Mouse (Mus musculus): ENCODE results near the gene Olfr713. TPM values are rescaled to one million over a fixed set of nuclear protein-coding genes. Genes with fewer than 3 reads are reported as not detected.

The Olfr713 gene
- polyA plus RNA-seq, 1 experiment from 2014 or later: not detected

Other genes starting within 250 kb of the Olfr713 start
- not detected in 2 replicates for gene Olfr699, start 238.0 kb upstream of the Olfr713 start, polyA plus RNA-seq (2016; fragmentation: Nextera tagmentation; extraction: Ambion mirVana)
- gene Olfr700, start 222.3 kb upstream of the Olfr713 start, polyA plus RNA-seq (2016; fragmentation: Nextera tagmentation; extraction: Ambion mirVana): not detected in 2 replicates
- gene Olfr701, start 217.0 kb upstream of the Olfr713 start, polyA plus RNA-seq (2016; fragmentation: Nextera tagmentation; extraction: Ambion mirVana): 0.02 TPM in 1 of 2 replicates, not detected in the other
- gene Olfr702, start 197.3 kb upstream of the Olfr713 start, polyA plus RNA-seq (2016; fragmentation: Nextera tagmentation; extraction: Ambion mirVana): not detected in 2 replicates
- not detected in 2 replicates for gene Olfr703, start 187.8 kb upstream of the Olfr713 start, polyA plus RNA-seq (2016; fragmentation: Nextera tagmentation; extraction: Ambion mirVana)
- gene Olfr704, start 168.0 kb upstream of the Olfr713 start, polyA plus RNA-seq (2016; fragmentation: Nextera tagmentation; extraction: Ambion mirVana): not detected in 2 replicates
- gene Olfr705, start 154.3 kb upstream of the Olfr713 start, polyA plus RNA-seq (2016; fragmentation: Nextera tagmentation; extraction: Ambion mirVana): not detected in 2 replicates
- gene Olfr706, start 143.0 kb upstream of the Olfr713 start, polyA plus RNA-seq (2016; fragmentation: Nextera tagmentation; extraction: Ambion mirVana): not detected in 2 replicates
- gene Olfr707, start 129.9 kb upstream of the Olfr713 start, polyA plus RNA-seq (2016; fragmentation: Nextera tagmentation; extraction: Ambion mirVana): not detected in 2 replicates
- gene Olfr1532-ps1, start 123.2 kb upstream of the Olfr713 start, polyA plus RNA-seq (2016; fragmentation: Nextera tagmentation; extraction: Ambion mirVana): not detected in 2 replicates
- gene Olfr709-ps1, start 99.0 kb upstream of the Olfr713 start, polyA plus RNA-seq (2016; fragmentation: Nextera tagmentation; extraction: Ambion mirVana): not detected in 2 replicates
- not detected in 2 replicates for gene Olfr710, start 82.9 kb upstream of the Olfr713 start, polyA plus RNA-seq (2016; fragmentation: Nextera tagmentation; extraction: Ambion mirVana)
- not detected in 2 replicates for gene Olfr6, start 67.2 kb upstream of the Olfr713 start, polyA plus RNA-seq (2016; fragmentation: Nextera tagmentation; extraction: Ambion mirVana)
- gene Olfr711, start 55.7 kb upstream of the Olfr713 start, polyA plus RNA-seq (2016; fragmentation: Nextera tagmentation; extraction: Ambion mirVana): not detected in 2 replicates
- not detected in 2 replicates for gene Olfr2, start 25.1 kb upstream of the Olfr713 start, polyA plus RNA-seq (2016; fragmentation: Nextera tagmentation; extraction: Ambion mirVana)
- not detected in 2 replicates for gene Olfr714, start 39.8 kb downstream of the Olfr713 start, polyA plus RNA-seq (2016; fragmentation: Nextera tagmentation; extraction: Ambion mirVana)
- gene Olfr17, start 62.0 kb downstream of the Olfr713 start, polyA plus RNA-seq (2016; fragmentation: Nextera tagmentation; extraction: Ambion mirVana): not detected in 2 replicates
- not detected in 2 replicates for gene Olfr715b, start 79.2 kb downstream of the Olfr713 start, polyA plus RNA-seq (2016; fragmentation: Nextera tagmentation; extraction: Ambion mirVana)
- gene Olfr715, start 99.9 kb downstream of the Olfr713 start, polyA plus RNA-seq (2016; fragmentation: Nextera tagmentation; extraction: Ambion mirVana): not detected in 2 replicates
- not detected in 2 replicates for gene Olfr716, start 107.2 kb downstream of the Olfr713 start, polyA plus RNA-seq (2016; fragmentation: Nextera tagmentation; extraction: Ambion mirVana)
- not detected in 2 replicates for gene Nlrp14, start 135.8 kb downstream of the Olfr713 start, polyA plus RNA-seq (2016; fragmentation: Nextera tagmentation; extraction: Ambion mirVana)
- not detected in 2 replicates for gene Rbmxl2, start 178.3 kb downstream of the Olfr713 start, polyA plus RNA-seq (2016; fragmentation: Nextera tagmentation; extraction: Ambion mirVana)

Measured in liver, embryonic 12.5 days (tissue).